Mouse (Mus musculus) liver, embryonic 14.5 days (tissue): ENCODE data around the gene Arid1a.

ENCODE experiments used
- CTCF ChIP-seq: IDR thresholded peaks from 2 replicates; pipeline ENCODE4 v1.5.1; 2016; ENCODE audit warnings: antibody characterized with exemption, low read depth, control low read depth
- EP300 ChIP-seq: IDR thresholded peaks from 2 replicates; pipeline ENCODE4 v1.6.1; 2016; ENCODE audit warnings: antibody characterized with exemption, low read depth

GRCm38 (mm10) chr4:133659497-133660192 is 96.9 kb downstream of the Arid1a start:
- TF ChIP-seq EP300, result no peak
- no peak for TF ChIP-seq CTCF
